Mouse (Mus musculus) forebrain, embryonic 16.5 days (tissue): ENCODE measurements at regions not wholly inside any gene's neighbourhood (a gene's known extent, or its start where the extent isn't known, plus 50 kb on each side); places are given as distances from the start of the nearest gene placed in this dataset.
A peak's percentile ranks its signal among the peaks of the same experiment; 100 is the strongest.

Source experiments
- ATAC-seq: fragments of 200-750 bp; cut with Nextera tagmentation; 2 replicates; pipeline ENCODE4 v1.8.0; 2017; ENCODE audit warnings: mild to moderate bottlenecking, moderate library complexity
- H3K27ac ChIP-seq: fragments of 300-500 bp; sonication (generic); 2 replicates; pipeline ENCODE4 v1.5.1; 2014; ENCODE audit warnings: low read length, control low read depth
- H3K27me3 ChIP-seq: fragments of 300-500 bp; sonication (generic); replicated peaks from 2 replicates; pipeline ENCODE4 v1.6.1; 2014; ENCODE audit warnings: low read length; ENCODE audit not compliant: control insufficient read depth, insufficient read depth
- H3K36me3 ChIP-seq: fragments of 300-500 bp; sonication (generic); 2 replicates; pipeline ENCODE4 v1.6.1; 2014; ENCODE audit not compliant: control insufficient read depth, insufficient read depth
- H3K4me1 ChIP-seq: fragments of 300-500 bp; sonication (generic); replicated peaks from 2 replicates; pipeline ENCODE4 v1.6.1; 2014; ENCODE audit warnings: low read length; ENCODE audit not compliant: control insufficient read depth, insufficient read depth
- H3K4me2 ChIP-seq: fragments of 300-500 bp; sonication (generic); 2 replicates; pipeline ENCODE4 v1.6.1; 2014; ENCODE audit warnings: mild to moderate bottlenecking, low read length, control low read depth
- H3K4me3 ChIP-seq: fragments of 300-500 bp; sonication (generic); replicated peaks from 2 replicates; pipeline ENCODE4 v1.5.1; 2014; ENCODE audit warnings: mild to moderate bottlenecking, low read length, control low read depth
- H3K9ac ChIP-seq: fragments of 300-500 bp; sonication (generic); replicated peaks from 2 replicates; pipeline ENCODE4 v1.6.1; 2014; ENCODE audit warnings: low read depth, low read length, control low read depth
- H3K9me3 ChIP-seq: fragments of 300-500 bp; sonication (generic); 2 replicates; pipeline ENCODE4 v1.6.1; 2016; ENCODE audit warnings: low read length; ENCODE audit not compliant: control insufficient read depth
- WGBS: fragments of 180-500 bp; shearing (Covaris S2); extraction: QIAGEN DNeasy Blood & Tissue Kit; methylation state at CpG from one replicate; pipeline ENCODE4 v1.1.7; 2014; 5-methylcytosine and 5-hydroxymethylcytosine counted together

- ATAC-seq, result peak; percentile 51; the same call in 1 of the 2 replicates
- no peaks in the 10 kb centered on the region for H3K27me3 ChIP-seq
- no peaks in the 10 kb centered on the region for H3K36me3 ChIP-seq
- 59% methylated on average over 10 of the region's 10 CpGs for WGBS
- H3K9me3 ChIP-seq, result no peaks in the 10 kb centered on the region
- peaks cover 10% of the 10 kb centered on the region; the same call in 1 of the 2 replicates for H3K4me1 ChIP-seq
- no peak overlapping the region for H3K4me3 ChIP-seq
- H3K9ac ChIP-seq, result no peak overlapping the region
- no peak overlapping the region for H3K4me2 ChIP-seq
- no peak overlapping the region for H3K27ac ChIP-seq
Measured at GRCm38 (mm10) chr3:35242871-35243529, 510.9 kb upstream of the Atp11b start.

DNA sequence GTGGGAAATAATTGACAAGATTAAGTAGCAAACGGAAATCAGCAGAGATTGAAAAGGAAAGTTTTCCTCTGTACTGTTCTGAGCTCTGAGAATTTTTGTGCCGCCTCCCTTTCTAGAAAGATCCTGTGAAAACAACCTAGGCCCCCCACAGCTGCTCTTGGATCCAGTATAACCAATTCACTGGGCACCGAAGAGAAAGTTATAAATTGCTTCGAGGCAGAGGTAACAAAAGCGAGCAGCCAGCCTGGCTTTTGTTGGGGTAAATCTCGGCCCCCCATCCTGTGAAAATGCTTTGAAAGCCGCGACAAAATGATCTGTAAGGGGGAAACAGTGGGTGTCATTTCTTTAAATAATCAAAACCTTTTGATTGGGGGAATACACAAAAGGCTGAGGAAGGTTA, 508.9 kb upstream of the Atp11b start:
- Histone ChIP-seq H3K27ac (no peak overlapping the region), H3K9ac (no peak overlapping the region), H3K36me3 (no peaks in the 10 kb centered on the region), H3K27me3 (no peaks in the 10 kb centered on the region), H3K4me2 (no peak overlapping the region), H3K4me3 (no peak overlapping the region), H3K9me3 (no peaks in the 10 kb centered on the region), H3K4me1 (peaks cover 10% of the 10 kb centered on the region; the same call in 1 of the 2 replicates)
- WGBS, result 4% methylated on average over 8 of the region's 8 CpGs
- no peak for ATAC-seq

- no peak overlapping the region for H3K4me3 ChIP-seq
- WGBS, result 43% methylated on average over 10 of the region's 10 CpGs
- ATAC-seq, result no peak
Measured at GRCm38 (mm10) chr3:35245946-35246665, 507.8 kb upstream of the Atp11b start.

GRCm38 (mm10) chr3:35249160-35249559, 504.7 kb upstream of the Atp11b start:
- Histone ChIP-seq H3K36me3 (no peaks in the 10 kb centered on the region), H3K4me1 (no peaks in the 10 kb centered on the region; the same call in 1 of the 2 replicates), H3K27ac (no peak overlapping the region), H3K27me3 (no peaks in the 10 kb centered on the region), H3K4me3 (no peak overlapping the region), H3K9ac (no peak overlapping the region), H3K4me2 (no peak overlapping the region), H3K9me3 (no peaks in the 10 kb centered on the region)
- no peak for ATAC-seq
- WGBS, result 66% methylated on average over 10 of the region's 10 CpGs

More at GRCm38 (mm10) chr3:35245946-35246665, 507.8 kb upstream of the Atp11b start:
- Histone ChIP-seq H3K36me3 (no peaks in the 10 kb centered on the region), H3K27me3 (no peaks in the 10 kb centered on the region), H3K4me1 (peaks cover 10% of the 10 kb centered on the region; the same call in 1 of the 2 replicates), H3K27ac (no peak overlapping the region), H3K9ac (no peak overlapping the region), H3K9me3 (no peaks in the 10 kb centered on the region), H3K4me2 (no peak overlapping the region)

DNA sequence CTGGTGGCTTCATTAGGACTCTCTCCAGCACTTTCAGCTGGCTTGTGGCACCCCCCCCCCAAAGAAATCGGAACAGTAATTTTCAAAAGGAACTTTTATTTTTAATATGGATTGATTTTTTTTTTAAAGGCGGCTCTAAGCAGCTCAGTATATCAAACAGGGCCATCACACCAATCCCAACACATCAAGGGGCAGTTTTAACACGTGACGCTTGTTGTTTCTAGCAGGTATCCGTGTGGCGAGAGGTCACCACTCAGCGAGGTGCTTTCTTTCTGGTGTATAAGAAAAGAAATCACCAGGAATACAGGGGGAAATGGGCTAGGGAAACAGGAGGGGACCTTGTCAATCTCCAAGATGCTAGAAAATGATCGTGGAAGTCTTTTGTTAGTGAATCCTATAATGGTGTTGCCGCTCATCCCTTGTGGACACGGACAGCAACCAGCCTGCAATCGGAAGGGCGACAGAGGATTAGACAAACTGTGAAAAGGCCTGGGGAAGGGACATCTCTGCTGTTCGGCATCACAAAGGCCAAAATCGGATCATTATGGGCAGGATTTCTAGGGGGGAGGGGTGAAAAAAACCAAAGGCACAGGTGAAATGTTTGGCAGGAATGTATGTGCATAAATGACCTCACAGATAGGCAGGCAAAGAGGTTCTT, 503.7 kb upstream of the Atp11b start:
- ATAC-seq, result no peak
- 64% methylated on average over 14 of the region's 14 CpGs for WGBS
- no peaks in the 10 kb centered on the region for H3K36me3 ChIP-seq
- no peaks in the 10 kb centered on the region for H3K27me3 ChIP-seq
- H3K4me1 ChIP-seq, result no peaks in the 10 kb centered on the region
- H3K4me2 ChIP-seq, result no peak overlapping the region
- no peaks in the 10 kb centered on the region for H3K9me3 ChIP-seq
- no peak overlapping the region for H3K4me3 ChIP-seq
- no peak overlapping the region for H3K27ac ChIP-seq
- no peak overlapping the region for H3K9ac ChIP-seq

GRCm38 (mm10) chr3:35253861-35254260, 500.0 kb upstream of the Atp11b start:
- Histone ChIP-seq H3K4me3 (no peak overlapping the region), H3K9ac (no peak overlapping the region), H3K9me3 (no peaks in the 10 kb centered on the region), H3K36me3 (no peaks in the 10 kb centered on the region), H3K27ac (no peak overlapping the region), H3K27me3 (no peaks in the 10 kb centered on the region), H3K4me1 (no peaks in the 10 kb centered on the region), H3K4me2 (no peak overlapping the region)
- 70% methylated on average over 5 of the region's 5 CpGs for WGBS
- no peak for ATAC-seq

DNA sequence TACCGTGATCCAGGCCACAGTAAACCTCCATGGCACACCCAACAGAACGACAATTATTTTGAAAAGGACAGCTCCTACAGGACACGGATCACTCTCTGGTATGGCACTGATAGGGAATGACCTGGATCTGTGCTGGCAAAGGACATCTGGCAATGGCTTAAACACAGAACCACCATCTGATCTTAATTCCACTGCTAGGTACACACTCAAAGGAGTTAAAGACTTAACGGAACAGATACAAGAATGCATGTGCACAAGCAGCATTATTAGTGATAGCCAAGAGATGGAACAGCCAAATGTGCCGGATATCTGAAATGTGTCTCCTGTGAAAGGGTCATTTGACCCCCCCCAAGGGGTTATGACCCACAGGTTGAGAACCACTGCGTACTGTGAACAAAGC, 493.0 kb upstream of the Atp11b start:
- no peaks in the 10 kb centered on the region for H3K4me1 ChIP-seq
- no peaks in the 10 kb centered on the region for H3K27me3 ChIP-seq
- H3K4me2 ChIP-seq, result no peak overlapping the region
- no peaks in the 10 kb centered on the region for H3K9me3 ChIP-seq
- H3K27ac ChIP-seq, result no peak overlapping the region
- ATAC-seq, result no peak
- WGBS, result 93% methylated on average over 6 of the region's 6 CpGs
- H3K9ac ChIP-seq, result no peak overlapping the region
- H3K36me3 ChIP-seq, result no peaks in the 10 kb centered on the region
- no peak overlapping the region for H3K4me3 ChIP-seq

DNA sequence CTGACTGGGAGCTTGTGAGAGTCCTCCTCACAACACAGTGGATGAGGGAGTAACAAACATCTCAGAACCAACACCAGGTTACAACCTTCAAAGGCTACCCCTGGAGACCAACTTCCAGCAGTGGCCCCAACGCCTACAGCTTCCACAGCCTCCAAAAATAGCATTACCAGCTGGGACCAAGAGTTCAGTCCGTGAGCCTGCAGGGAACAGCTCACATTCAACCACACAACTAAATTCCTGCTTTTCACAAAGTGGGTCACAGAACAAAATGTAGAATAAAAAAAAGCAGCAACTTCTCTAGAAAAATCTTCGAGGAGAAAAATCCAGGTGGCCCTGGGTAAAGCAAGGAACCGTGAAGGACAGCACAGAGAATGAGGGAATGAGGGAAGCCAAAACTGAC, 485.0 kb upstream of the Atp11b start:
- WGBS, result 60% methylated on average over 4 of the region's 4 CpGs
- ATAC-seq, result no peak
- H3K4me3 ChIP-seq, result no peak overlapping the region

More for the DNA sequence above, 485.0 kb upstream of the Atp11b start:
- H3K4me1 ChIP-seq, result no peaks in the 10 kb centered on the region; the same call in 1 of the 2 replicates
- no peak overlapping the region for H3K9ac ChIP-seq
- H3K4me2 ChIP-seq, result no peak overlapping the region
- H3K36me3 ChIP-seq, result no peaks in the 10 kb centered on the region
- H3K27me3 ChIP-seq, result no peaks in the 10 kb centered on the region
- no peak overlapping the region for H3K27ac ChIP-seq
- H3K9me3 ChIP-seq, result no peaks in the 10 kb centered on the region
